Mouse (Mus musculus): ENCODE measurements at regions not wholly inside any gene's neighbourhood (a gene's known extent, or its start where the extent isn't known, plus 50 kb on each side); places are given as distances from the start of the nearest gene placed in this dataset.

DNA sequence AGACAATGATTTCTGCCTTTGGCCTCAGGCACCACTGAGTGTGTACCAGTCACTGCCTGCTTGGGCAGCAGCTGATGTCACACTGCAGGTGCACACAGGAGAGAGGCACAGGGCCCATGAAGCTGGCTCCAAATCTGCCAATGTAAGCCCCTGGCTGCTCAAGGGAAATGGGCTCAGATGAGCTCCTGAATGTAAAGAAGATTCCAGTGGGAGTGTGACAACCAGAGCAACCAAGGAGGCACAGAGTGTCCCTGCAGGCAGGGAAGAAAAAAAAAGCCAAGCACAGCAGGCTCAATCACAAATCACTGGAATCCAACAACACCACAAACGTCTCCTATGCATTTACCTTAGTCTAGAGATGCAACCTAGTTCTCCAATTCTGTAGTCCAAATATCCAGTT lies 151.2 kb upstream of the Tox3 start:
- no peak for DNase-seq

DNA sequence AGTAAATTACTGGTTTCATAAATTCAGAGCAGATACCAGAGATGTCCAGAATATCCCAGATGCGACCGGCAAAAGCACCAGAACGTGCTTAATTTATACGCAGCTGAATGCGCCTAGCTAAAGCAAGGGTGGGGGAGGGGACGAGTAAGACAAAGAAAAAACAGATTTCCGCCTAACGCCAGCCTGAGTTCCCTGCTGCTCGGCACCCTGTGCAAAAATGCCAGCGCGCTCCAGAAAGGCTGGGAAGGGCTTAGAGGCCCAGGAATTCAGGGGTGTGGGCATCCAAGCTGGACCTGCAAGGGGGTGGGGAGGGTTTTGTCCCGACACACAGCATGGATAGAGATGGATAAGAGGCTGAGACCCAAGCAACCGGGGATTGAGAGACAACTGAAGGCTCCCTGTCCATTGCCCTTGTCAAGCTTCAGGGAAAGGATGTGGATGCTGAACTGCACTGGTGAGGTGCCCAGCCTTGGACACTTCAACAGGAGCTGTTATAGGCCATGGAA lies 148.6 kb upstream of the Tox3 start:
- DNase-seq = peak; percentile 63

GRCm38 (mm10) chr8:90495943-90496371 lies 147.8 kb upstream of the Tox3 start:
- DNase-seq = no peak

DNA sequence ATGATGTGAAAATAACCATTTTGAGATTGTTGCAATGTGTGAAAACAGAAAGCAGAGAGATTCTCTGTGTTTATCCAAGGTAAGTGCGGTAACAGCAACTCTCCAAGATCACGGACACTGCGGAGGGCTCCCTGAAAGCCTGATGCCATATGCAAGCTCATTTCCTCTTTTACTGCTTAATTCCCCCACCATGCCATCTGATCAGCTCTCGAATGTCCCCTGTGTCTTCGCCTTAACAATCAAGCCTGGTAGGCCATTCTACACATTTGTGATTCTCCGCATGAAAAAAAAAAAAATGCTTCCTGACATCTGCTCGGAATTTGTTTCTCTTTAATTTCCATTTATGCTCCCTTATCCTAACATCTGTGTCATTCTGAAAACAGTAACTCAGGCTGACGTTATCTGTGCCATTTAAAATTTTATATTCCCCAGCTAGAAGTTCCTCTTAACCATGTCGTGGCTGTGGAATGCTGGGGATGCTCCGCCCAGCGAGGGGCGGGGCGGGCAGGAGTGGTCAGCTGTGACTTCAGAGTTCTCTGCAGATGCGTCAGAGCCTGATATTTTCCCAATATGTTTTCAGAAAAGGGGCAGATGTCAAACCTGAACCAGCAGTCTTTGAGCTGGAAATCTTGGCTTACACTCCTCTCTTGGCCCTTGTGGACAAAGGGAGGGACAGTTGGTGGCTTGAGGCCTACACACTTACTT lies 144.5 kb upstream of the Tox3 start:
- DNase-seq = no peak

- no peak for DNase-seq
Observed at GRCm38 (mm10) chr8:90491691-90492090, 143.5 kb upstream of the Tox3 start.

DNA sequence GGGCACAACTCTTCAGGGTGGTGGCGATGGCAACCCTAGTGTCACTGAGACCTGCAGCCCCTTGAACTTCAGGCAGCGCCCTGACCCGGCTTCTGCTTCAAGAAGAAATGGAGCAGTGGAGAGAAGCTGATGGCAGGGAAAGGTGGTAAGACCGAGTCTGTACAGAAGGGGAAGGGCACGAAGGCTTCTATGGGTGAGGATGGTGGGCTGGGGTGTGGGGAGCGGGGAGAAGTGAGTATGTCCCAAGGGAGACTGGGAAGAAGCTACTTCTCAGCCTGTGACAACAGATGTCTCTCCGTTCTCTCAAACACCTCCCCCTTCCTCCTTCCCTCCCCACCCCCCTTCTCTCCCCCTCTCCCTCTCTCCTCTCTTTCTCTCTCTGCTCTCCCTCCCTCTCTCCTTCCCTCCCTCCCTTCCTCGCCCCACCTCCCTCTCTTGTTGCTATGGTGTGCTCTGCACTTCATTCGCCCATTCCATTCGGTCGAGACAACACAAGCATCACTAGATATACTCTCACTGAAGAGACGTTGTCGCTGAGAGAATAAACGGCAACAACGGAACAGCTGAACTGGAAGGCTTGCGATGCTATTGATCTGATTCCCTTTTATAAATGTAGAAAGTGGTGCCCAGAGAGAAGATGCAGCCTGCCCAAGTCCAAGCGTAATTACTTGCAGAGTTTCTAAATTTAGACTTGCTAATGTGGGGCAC lies 142.7 kb upstream of the Tox3 start:
- no peak for DNase-seq

GRCm38 (mm10) chr8:90486556-90486955 lies 138.4 kb upstream of the Tox3 start:
- no peak for DNase-seq

- DNase-seq = no peak
Observed at GRCm38 (mm10) chr8:90478149-90478548, 130.0 kb upstream of the Tox3 start.

GRCm38 (mm10) chr8:90474066-90474465 lies 125.9 kb upstream of the Tox3 start:
- no peak for DNase-seq

DNA sequence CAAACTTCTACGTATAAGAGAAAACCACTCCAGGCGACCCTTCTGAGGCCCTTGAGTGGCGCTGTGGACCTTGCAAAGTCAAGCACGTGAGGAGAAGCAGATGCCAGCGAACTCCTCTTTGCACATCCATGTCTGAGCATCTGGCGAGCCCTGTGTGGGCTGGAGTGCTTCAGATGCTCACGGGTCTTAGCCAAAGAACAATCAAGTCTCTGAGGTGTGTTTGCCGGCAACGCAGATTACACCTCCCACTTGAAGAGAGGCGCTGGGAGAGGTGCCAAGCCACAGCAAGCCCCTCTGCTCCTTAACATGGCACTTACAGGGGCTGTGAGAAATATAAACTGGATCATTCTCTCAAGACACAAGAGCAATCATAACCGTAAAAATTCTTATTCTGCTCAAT lies 122.7 kb upstream of the Tox3 start:
- no peak for DNase-seq

- no peak for DNase-seq
Observed at GRCm38 (mm10) chr8:90463708-90464107, 115.6 kb upstream of the Tox3 start.

- no peak for DNase-seq
Observed at GRCm38 (mm10) chr8:90455321-90455720, 107.2 kb upstream of the Tox3 start.

GRCm38 (mm10) chr8:90454130-90454529 lies 106.0 kb upstream of the Tox3 start:
- peak; percentile 32 for DNase-seq

DNA sequence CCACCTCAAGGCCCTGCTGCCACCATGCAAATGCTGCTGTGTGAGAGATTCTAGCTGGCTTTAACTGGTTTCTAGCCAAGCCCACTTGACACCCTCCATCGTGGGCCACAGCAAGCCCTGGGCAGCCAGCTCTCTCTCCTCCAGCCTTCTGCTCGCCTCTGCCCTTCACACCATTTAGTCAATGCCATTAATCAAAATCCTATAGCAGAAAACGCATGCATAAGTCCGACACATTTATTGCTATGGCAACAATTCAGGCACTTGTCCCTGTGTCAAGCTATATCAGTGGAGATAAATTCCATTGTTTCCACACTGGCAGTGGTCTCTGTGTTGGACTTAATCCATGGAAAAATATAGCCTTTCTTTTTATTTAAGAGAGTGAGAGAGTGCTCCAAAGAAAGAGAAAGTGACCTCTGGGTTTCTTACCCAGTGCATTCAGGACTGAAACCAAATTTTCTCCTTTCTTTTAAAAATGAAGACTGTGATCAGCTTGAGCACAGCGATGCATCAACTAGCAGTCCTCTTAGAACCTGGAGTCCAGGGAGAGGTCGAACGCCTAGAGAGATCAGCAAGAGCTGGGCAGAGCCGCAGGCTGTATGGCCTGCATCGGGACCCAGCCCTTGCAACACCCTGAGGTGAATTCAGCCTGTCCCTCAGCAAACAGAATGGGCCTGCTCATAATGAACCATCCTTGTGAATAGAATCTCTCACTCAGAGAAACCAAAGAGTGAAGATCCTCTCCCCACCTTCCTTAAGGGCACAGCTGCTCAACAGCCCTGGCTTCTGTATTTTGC lies 93.1 kb upstream of the Tox3 start:
- no peak for DNase-seq

DNA sequence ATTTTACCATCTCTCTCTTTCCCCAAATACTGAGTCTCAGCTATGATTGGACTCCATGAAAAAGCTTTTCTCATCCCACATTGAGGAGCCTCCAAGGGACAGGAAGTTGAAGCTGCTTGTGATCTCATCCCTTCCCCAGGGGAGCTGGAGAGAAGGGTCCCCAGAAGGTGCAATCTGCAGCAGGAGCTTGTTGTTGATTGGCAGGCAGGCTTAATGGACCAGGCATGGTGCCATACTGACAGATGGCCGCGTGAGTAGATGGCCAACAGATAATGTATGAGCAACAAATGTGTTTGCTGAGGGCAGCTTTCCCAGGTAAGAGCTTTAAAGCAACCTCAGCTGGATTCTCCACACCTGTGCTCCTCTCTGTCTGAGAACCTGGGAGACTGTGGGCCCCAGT lies 65.9 kb upstream of the Tox3 start:
- DNase-seq = no peak
